Mouse (Mus musculus) lung, postnatal 0 days (tissue): ENCODE measurements at regions not wholly inside any gene's neighbourhood (a gene's known extent, or its start where the extent isn't known, plus 50 kb on each side); places are given as distances from the start of the nearest gene placed in this dataset.
A peak's percentile ranks its signal among the peaks of the same experiment; 100 is the strongest.

Experiments used
- CTCF ChIP-seq: IDR thresholded peaks from 2 replicates; pipeline ENCODE4 v1.5.1; 2016; ENCODE audit warnings: antibody characterized with exemption, mild to moderate bottlenecking
- EP300 ChIP-seq: IDR thresholded peaks from 2 replicates; pipeline ENCODE4 v1.6.1; 2016; ENCODE audit warnings: antibody characterized with exemption, mild to moderate bottlenecking, control low read depth

- TF ChIP-seq EP300 (no peak), CTCF (peak; percentile 88)
Measured at GRCm38 (mm10) chr13:81944047-81944446, 161.2 kb downstream of the Cetn3 start.
